Mouse (Mus musculus) neutrophil, adult 59 days (primary cell): Measurements from ENCODE around the gene Gm21748. TPM values are rescaled to one million over a fixed set of nuclear protein-coding genes. Genes with fewer than 3 reads are reported as not detected.

ENCODE experiments used
- total RNA-seq, 2 experiments: library from RNA; stranded (reverse); gene quantifications; 1 replicate in 1 of 2; 2 replicates in 1 of 2; pipeline ENCODE4 v1.2.4; 2023

Gm21748 gene
- not detected for total RNA-seq

GRCm38 (mm10) chrY:90839077-90839476 is at the start of gene Gm21748:
TSS of gene Gm21748 (minus strand) at chrY:90839177.

Other genes starting within 250 kb of the Gm21748 start
- not detected for gene Gm21860, start 84.4 kb downstream of the Gm21748 start, total RNA-seq
- gene Gm47283, start 54.4 kb downstream of the Gm21748 start, total RNA-seq: not detected